Mouse (Mus musculus) ovary, postnatal 10 days (tissue): Measurements from ENCODE around the gene Crabp2.

Source experiments
- DNase-seq: peaks from one replicate; pipeline ENCODE4 v3.0.0; 2022; ENCODE audit warnings: low spot score

Crabp2 gene

GRCm38 (mm10) chr3:87958967-87959366, 10.5 kb downstream of the Crabp2 start:
- DNase-seq: no peak

GRCm38 (mm10) chr3:87959371-87959770, 10.9 kb downstream of the Crabp2 start:
- DNase-seq: no peak

- no peak for DNase-seq
Measured at GRCm38 (mm10) chr3:87960191-87960585, 11.7 kb downstream of the Crabp2 start.

GRCm38 (mm10) chr3:87960586-87961191, 12.2 kb downstream of the Crabp2 start:
- peak; percentile 71 for DNase-seq

GRCm38 (mm10) chr3:87970184-87970938, 21.9 kb downstream of the Crabp2 start:
- DNase-seq: no peak

GRCm38 (mm10) chr3:87970939-87971488, 22.5 kb downstream of the Crabp2 start, which contains the start of gene Nes:
Gene Nes (plus strand): TSS chr3:87971078.
- DNase-seq: no peak

GRCm38 (mm10) chr3:87971489-87972202, 23.2 kb downstream of the Crabp2 start:
- DNase-seq: no peak

- DNase-seq: no peak
Measured at GRCm38 (mm10) chr3:87972203-87972664, 23.8 kb downstream of the Crabp2 start.

GRCm38 (mm10) chr3:87972776-87973175, 24.3 kb downstream of the Crabp2 start:
- DNase-seq: no peak

- no peak for DNase-seq
Measured at GRCm38 (mm10) chr3:87973593-87974380, 25.3 kb downstream of the Crabp2 start.

- DNase-seq: no peak
Measured at GRCm38 (mm10) chr3:87974381-87974987, 26.0 kb downstream of the Crabp2 start.

- no peak for DNase-seq
Measured at GRCm38 (mm10) chr3:87979493-87979892, 31.0 kb downstream of the Crabp2 start.

- DNase-seq: no peak
Measured at GRCm38 (mm10) chr3:87980085-87980484, 31.6 kb downstream of the Crabp2 start.

GRCm38 (mm10) chr3:87980728-87981127, 32.3 kb downstream of the Crabp2 start:
- DNase-seq: no peak

GRCm38 (mm10) chr3:87981214-87981760, 32.8 kb downstream of the Crabp2 start:
- no peak for DNase-seq

GRCm38 (mm10) chr3:87981894-87982835, 33.7 kb downstream of the Crabp2 start:
- no peak for DNase-seq

GRCm38 (mm10) chr3:87982836-87983601, 34.6 kb downstream of the Crabp2 start:
- no peak for DNase-seq

- DNase-seq: no peak
Measured at GRCm38 (mm10) chr3:87983627-87984026, 35.2 kb downstream of the Crabp2 start.

- DNase-seq: no peak
Measured at GRCm38 (mm10) chr3:87984094-87984493, 35.6 kb downstream of the Crabp2 start.
